12 mouse cellular contexts compared by ENCODE assay signal in the genomic region with DNA sequence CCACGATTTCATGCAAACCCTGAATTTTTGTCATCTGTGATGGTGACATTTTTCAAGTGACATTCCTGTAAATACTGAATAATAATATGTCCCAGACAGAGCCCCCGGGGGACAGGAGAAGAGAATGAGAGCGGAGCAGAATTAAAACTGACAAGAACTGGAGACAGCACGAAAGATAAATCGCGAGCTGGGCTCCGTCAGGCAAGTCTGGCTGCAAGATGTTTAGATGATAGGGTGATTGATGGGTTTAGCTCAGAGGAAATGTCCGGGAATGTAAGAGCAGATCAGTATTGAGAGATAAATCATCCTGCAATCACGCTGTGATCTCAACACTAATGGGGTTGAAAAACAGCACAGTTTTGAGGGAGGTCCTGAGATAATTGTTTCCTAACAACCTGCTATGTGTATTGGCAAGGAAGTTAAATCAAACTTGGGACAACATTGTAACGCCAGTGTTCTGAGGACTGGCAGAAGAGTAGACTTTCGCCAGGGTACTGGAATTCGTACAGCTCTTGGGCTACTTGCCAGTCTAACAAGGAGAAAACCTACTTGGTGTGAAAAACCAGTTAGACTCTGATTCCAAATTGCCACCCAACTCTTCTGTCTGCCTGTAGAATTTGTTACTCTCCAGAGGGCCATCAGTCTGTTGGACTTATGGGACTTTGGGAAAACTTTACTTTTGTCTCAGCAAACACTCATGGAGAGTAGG.
DNase-seq lines count a peak whose midpoint lies in the region; ATAC-seq and TF ChIP-seq lines count a peak whose summit lies in the region.
"Had no signal": no experiment of that assay in that cellular context is flagged by ENCODE, and none has a peak within 500 bp of the region (broad histone marks: within the 10 kb centered on the region; RNA-seq: fewer than 3 reads in every experiment).

No protein-coding gene starts in this region.

- no peak overlapping the region for H3K27ac ChIP-seq in heart, postnatal 0 days (ENCODE audit: low read depth)
- no peak overlapping the region for H3K27ac ChIP-seq in kidney, postnatal 0 days
- H3K27ac ChIP-seq: heart, adult 2 months had no signal

- H3K4me3 ChIP-seq in heart, postnatal 0 days (ENCODE audit: low read depth, low read length), result no peak overlapping the region
- H3K4me3 ChIP-seq in kidney, postnatal 0 days (replicated peaks; ENCODE audit: low read depth, low read length), result no peak overlapping the region
- H3K4me3 ChIP-seq: heart, adult 2 months had no signal

- H3K4me2 ChIP-seq in heart, postnatal 0 days (ENCODE audit: low read depth, low read length), result peak overlapping the region; percentile 23; the same call in 1 of the 2 replicates
- no peak overlapping the region for H3K4me2 ChIP-seq in kidney, postnatal 0 days (ENCODE audit: low read length)

- no peaks in the 10 kb centered on the region for H3K36me3 ChIP-seq in heart, postnatal 0 days (replicated peaks; ENCODE audit: control insufficient read depth, insufficient read depth, low read length)
- H3K36me3 ChIP-seq in kidney, postnatal 0 days (ENCODE audit: insufficient read depth, low read length), result no peaks in the 10 kb centered on the region

- no peak for TF ChIP-seq CTCF in heart, postnatal 0 days (IDR thresholded peaks at IDR 0.05; ENCODE audit: low read depth)
- no peak for TF ChIP-seq CTCF in kidney, postnatal 0 days (IDR thresholded peaks at IDR 0.05; ENCODE audit: low read depth)

- 26% methylated on average over 12 of the region's 12 CpGs for WGBS in heart, postnatal 0 days
- 18% methylated on average over 12 of the region's 12 CpGs for WGBS in kidney, postnatal 0 days

- H3K4me1 ChIP-seq in heart, postnatal 0 days (ENCODE audit: control insufficient read depth, insufficient read depth), result 0 out of 2 replicates have a peak, but pooled peaks cover 5% of the 10 kb centered on the region
- H3K4me1 ChIP-seq in kidney, postnatal 0 days (replicated peaks; ENCODE audit: insufficient read depth, low read length), result no peaks in the 10 kb centered on the region

- H3K27me3 ChIP-seq in heart, postnatal 0 days (ENCODE audit: control insufficient read depth, insufficient read depth, low read length), result no peaks in the 10 kb centered on the region
- no peaks in the 10 kb centered on the region for H3K27me3 ChIP-seq in kidney, postnatal 0 days (ENCODE audit: insufficient read depth, low read length)

- TF ChIP-seq EP300 in heart, postnatal 0 days (IDR thresholded peaks at IDR 0.05; ENCODE audit: low read depth), result no peak

- ATAC-seq in heart, postnatal 0 days (ENCODE audit: insufficient read depth, low read depth), result no peak
- 0 out of 2 replicates have a peak, but pooled peaks have one; percentile 21 for ATAC-seq in kidney, postnatal 0 days (replicated peaks; ENCODE audit: low FRiP score, low read depth)
- ATAC-seq: lung, postnatal 0 days; Patski had no signal

- no peaks in the 10 kb centered on the region for H3K9me3 ChIP-seq in heart, postnatal 0 days (replicated peaks; ENCODE audit: control insufficient read depth, low read length)
- no peaks in the 10 kb centered on the region for H3K9me3 ChIP-seq in kidney, postnatal 0 days (replicated peaks; ENCODE audit: low read length)

- no peak for DNase-seq in heart, postnatal 0 days (ENCODE audit: low spot score)
- no peak for DNase-seq in heart, adult 8-10 months (ENCODE audit: low spot score)
- peak; percentile 56 for DNase-seq in retina, postnatal 1 day
- no peak for DNase-seq in retina, embryonic 14.5 days (ENCODE audit: low spot score)
- DNase-seq in kidney, postnatal 0 days (ENCODE audit: low spot score), result peak; percentile 16
- DNase-seq in right cerebral cortex, adult 2 months (ENCODE audit: low spot score in 2 of 2), result no peak
- no peak for DNase-seq in right cerebral cortex, postnatal 36 days (ENCODE audit: low spot score in 2 of 2)
- no peak for DNase-seq in B cell, adult 2 months
- DNase-seq: cerebellum, adult 9-11 months; heart, adult 2 months had no signal

- H3K9ac ChIP-seq in heart, postnatal 0 days (replicated peaks; ENCODE audit: low read depth, low read length), result no peak overlapping the region
- no peak overlapping the region for H3K9ac ChIP-seq in kidney, postnatal 0 days (ENCODE audit: low read depth, low read length)

Comparison
In these comparisons a context has a peak if more than half of its experiments do, and no peak if none do; other contexts are left out.
1. DNase-seq: peak in retina, postnatal 1 day (single experiment) and kidney, postnatal 0 days (single experiment); none in heart, postnatal 0 days (single experiment), heart, adult 8-10 months (single experiment), retina, embryonic 14.5 days (single experiment), right cerebral cortex, adult 2 months (0 of 2), right cerebral cortex, postnatal 36 days (0 of 2) and B cell, adult 2 months (0 of 2).